Comparison of ENCODE assay signal across 8 mouse cellular contexts in the genomic region with DNA sequence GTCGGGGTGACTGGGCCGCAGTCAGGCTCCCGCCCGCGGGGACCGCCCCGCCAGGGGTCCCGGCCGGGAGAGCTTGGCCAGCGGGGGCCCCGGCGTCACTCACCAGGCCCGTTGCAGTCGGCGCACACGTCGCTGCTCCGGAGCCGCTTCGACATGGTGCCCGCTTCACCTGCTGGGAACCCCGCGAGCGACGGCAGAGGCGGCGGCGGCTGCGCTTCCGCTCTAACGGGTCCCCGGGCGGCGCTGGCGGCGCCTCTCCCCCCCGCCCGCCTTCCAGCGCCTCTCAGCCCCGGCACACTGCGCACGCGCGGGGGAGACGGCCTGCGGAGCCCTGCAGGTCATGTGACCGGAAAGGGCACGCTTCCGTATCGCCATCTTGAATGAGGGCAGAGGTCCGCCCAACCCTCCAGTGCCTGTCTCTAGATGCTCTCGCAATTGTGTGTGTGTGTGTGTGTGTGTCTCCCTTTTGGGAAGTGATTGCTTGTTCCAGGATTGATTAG. TPM values are rescaled to one million over a fixed set of nuclear protein-coding genes. Genes with fewer than 3 reads are reported as not detected.
DNase-seq lines count a peak whose midpoint lies in the region; ATAC-seq and TF ChIP-seq lines count a peak whose summit lies in the region.

No protein-coding gene starts in this region.

- H3K36me3 ChIP-seq in MEL (ENCODE audit: control insufficient read depth in 1 of 2, insufficient read depth in 2 of 2, low read length in 2 of 2), result peaks cover 3 to 17% of the 10 kb centered on the region in 2 experiments
- no peaks in the 10 kb centered on the region for H3K36me3 ChIP-seq in forebrain, postnatal 0 days (ENCODE audit: insufficient read depth)
- no peaks in the 10 kb centered on the region for H3K36me3 ChIP-seq in lung, embryonic 15.5 days

- peak overlapping the region; percentile 94 for H3K4me2 ChIP-seq in forebrain, postnatal 0 days (ENCODE audit: low read depth)
- peak overlapping the region; percentile 79 for H3K4me2 ChIP-seq in lung, embryonic 15.5 days

- no peak for TF ChIP-seq CTCF in MEL (IDR thresholded peaks at IDR 0.05 in 2 of 3, conservative IDR thresholded peaks at IDR 0.05 in 1 of 3; ENCODE audit: control insufficient read depth in 1 of 3, insufficient read depth in 1 of 3, low read depth in 2 of 3, low read length in 3 of 3, poor library complexity in 1 of 3, severe bottlenecking in 1 of 3)
- no peak for TF ChIP-seq CTCF in cerebellum, adult 2 months (IDR thresholded peaks at IDR 0.05; ENCODE audit: borderline replicate concordance, insufficient read depth, low read depth, low read length)
- TF ChIP-seq CTCF in forebrain, postnatal 0 days (IDR thresholded peaks at IDR 0.05; ENCODE audit: low read depth), result peak; percentile 3; the same call in 1 of the 2 replicates

- no peak for TF ChIP-seq RAD21 in MEL (IDR thresholded peaks at IDR 0.05; ENCODE audit: low read depth, low read length)

- peak overlapping the region; percentile 83 to 91 for H3K4me3 ChIP-seq in MEL (ENCODE audit: control insufficient read depth in 1 of 2, insufficient read depth in 1 of 2, low read depth in 2 of 2, low read length in 2 of 2)
- peak overlapping the region; percentile 97 for H3K4me3 ChIP-seq in cerebellum, adult 2 months (replicated peaks; ENCODE audit: insufficient read depth, low read depth, low read length)
- H3K4me3 ChIP-seq in forebrain, postnatal 0 days (ENCODE audit: low read depth, low read length), result peak overlapping the region; percentile 100
- peak overlapping the region; percentile 98 for H3K4me3 ChIP-seq in lung, embryonic 15.5 days

- no peaks in the 10 kb centered on the region for H3K27me3 ChIP-seq in MEL (ENCODE audit: control insufficient read depth in 1 of 2, insufficient read depth in 2 of 2, low read length in 2 of 2)
- no peaks in the 10 kb centered on the region for H3K27me3 ChIP-seq in cerebellum, adult 2 months (ENCODE audit: control insufficient read depth, insufficient read depth, low read length)
- H3K27me3 ChIP-seq in forebrain, postnatal 0 days (ENCODE audit: insufficient read depth, low read length), result no peaks in the 10 kb centered on the region
- no peaks in the 10 kb centered on the region for H3K27me3 ChIP-seq in lung, embryonic 15.5 days

- H3K27ac ChIP-seq in MEL (ENCODE audit: control insufficient read depth, low read depth, low read length), result peak overlapping the region; percentile 80
- H3K27ac ChIP-seq in cerebellum, adult 2 months (ENCODE audit: insufficient read depth, low read length), result peak overlapping the region; percentile 77
- peak overlapping the region; percentile 97 for H3K27ac ChIP-seq in forebrain, postnatal 0 days (ENCODE audit: low read depth, low read length)
- H3K27ac ChIP-seq in lung, embryonic 15.5 days, result peak overlapping the region; percentile 93

- peak in 1 of 2 experiments; percentile 28; a peak in 1 of 4 replicates for TF ChIP-seq EP300 in MEL (IDR thresholded peaks at IDR 0.05; ENCODE audit: low read depth in 1 of 2, low read length in 2 of 2)

- peak; percentile 85 for ATAC-seq in forebrain, postnatal 0 days
- peak; percentile 86 for ATAC-seq in lung, embryonic 15.5 days (ENCODE audit: borderline replicate concordance, extremely low read depth, low FRiP score, low TSS enrichment)

- H3K9ac ChIP-seq in MEL (ENCODE audit: control insufficient read depth, low read depth, low read length, poor library complexity, severe bottlenecking), result peak overlapping the region; percentile 94
- H3K9ac ChIP-seq in forebrain, postnatal 0 days, result peak overlapping the region; percentile 91
- H3K9ac ChIP-seq in lung, embryonic 15.5 days, result peak overlapping the region; percentile 91

- peaks cover 88% of the 10 kb centered on the region for H3K79me2 ChIP-seq in MEL (ENCODE audit: control insufficient read depth, insufficient read depth, low read length, poor library complexity)

- peak; percentile 98 for DNase-seq in MEL (ENCODE audit: low read depth, low spot score)
- DNase-seq in cerebellum, adult 2 months, result peak; percentile 96 to 97
- DNase-seq in forebrain, postnatal 0 days, result peak; percentile 98
- DNase-seq in heart, postnatal 4 days, result peak; percentile 98
- DNase-seq in layer of hippocampus, adult 8-10 months (ENCODE audit: low spot score in 2 of 2), result peak; percentile 93 to 96
- peak; percentile 95 for DNase-seq in ovary, adult 18-20 months (ENCODE audit: low spot score)
- peak; percentile 99 for DNase-seq in thymus, postnatal 0 days (ENCODE audit: low spot score)

- TF ChIP-seq POLR2A in MEL (IDR thresholded peaks at IDR 0.05; ENCODE audit: control insufficient read depth in 1 of 2, insufficient read depth in 1 of 2, low read depth in 1 of 2, low read length in 2 of 2, poor library complexity in 1 of 2), result peak; percentile 29 to 57; a peak in 1 of 4 replicates
- peak; percentile 60 for TF ChIP-seq POLR2A in cerebellum, adult 2 months (IDR thresholded peaks at IDR 0.05; ENCODE audit: borderline replicate concordance, insufficient read depth, low read length)

- H3K4me1 ChIP-seq in MEL (ENCODE audit: control insufficient read depth in 1 of 2, insufficient read depth in 2 of 2, low read length in 2 of 2), result peaks cover 0 to 22% of the 10 kb centered on the region in 2 experiments; a peak in 3 of 4 replicates
- peaks cover 12% of the 10 kb centered on the region for H3K4me1 ChIP-seq in cerebellum, adult 2 months (ENCODE audit: control insufficient read depth, insufficient read depth, low read length)
- peaks cover 23% of the 10 kb centered on the region; the same call in 1 of the 2 replicates for H3K4me1 ChIP-seq in forebrain, postnatal 0 days (ENCODE audit: insufficient read depth)
- peaks cover 35% of the 10 kb centered on the region for H3K4me1 ChIP-seq in lung, embryonic 15.5 days

- under 1% methylated on average over 50 of the region's 52 CpGs for WGBS in cerebellum, adult 2 months
- WGBS in forebrain, postnatal 0 days, result 3% methylated on average over 34 of the region's 52 CpGs
- 0% methylated on average over 45 of the region's 52 CpGs for WGBS in lung, embryonic 15.5 days

- H3K9me3 ChIP-seq in MEL (replicated peaks; ENCODE audit: insufficient read depth, low read length), result no peaks in the 10 kb centered on the region
- no peaks in the 10 kb centered on the region for H3K9me3 ChIP-seq in forebrain, postnatal 0 days (ENCODE audit: low read length)
- H3K9me3 ChIP-seq in lung, embryonic 15.5 days, result no peaks in the 10 kb centered on the region

TF ChIP-seq in MEL, 35 proteins besides CTCF, POLR2A, EP300 and RAD21 (continues in another document):
- TF ChIP-seq POLR2AphosphoS2 (IDR thresholded peaks at IDR 0.05; ENCODE audit: low read length) (peak; percentile 64; the same call in 1 of the 2 replicates), SMC3 (IDR thresholded peaks at IDR 0.05; ENCODE audit: low read depth, low read length) (no peak), BHLHE40 (IDR thresholded peaks at IDR 0.05; ENCODE audit: borderline replicate concordance, low read depth, low read length) (peak; percentile 48; the same call in 1 of the 2 replicates), USF2 (IDR thresholded peaks at IDR 0.05; ENCODE audit: borderline replicate concordance in 1 of 2, insufficient read depth in 1 of 2, low read depth in 1 of 2, low read length in 2 of 2) (peak; percentile 82 to 91), NELFE (IDR thresholded peaks at IDR 0.05; ENCODE audit: low read depth, low read length) (peak; percentile 65), CHD1 (IDR thresholded peaks at IDR 0.05; ENCODE audit: low read depth, low read length) (no peak), RCOR1 (IDR thresholded peaks at IDR 0.05; ENCODE audit: low read depth, low read length) (peak; percentile 64; the same call in 1 of the 2 replicates), TCF12 (IDR thresholded peaks at IDR 0.05; ENCODE audit: low read depth, low read length) (peak; percentile 55), NRF1 (IDR thresholded peaks at IDR 0.05; ENCODE audit: insufficient read depth, low read depth, low read length, poor library complexity, severe bottlenecking) (peak; percentile 96)

RNA-seq across cellular contexts. Expression of a gene that starts 1.2 kb away (rescaled TPM):
- 140 and 180 TPM in 2 replicates for total RNA-seq in MEL (2012; rRNA removed)
- 100 to 1,000 TPM; 110 to 184 TPM for polyA plus RNA-seq in MEL (2012; ENCODE audit: insufficient read depth in 1 of 2, insufficient read length in 2 of 2, low read depth in 1 of 2, low replicate concordance in 2 of 2, missing spikeins in 1 of 2)
- 61.6 and 62.1 TPM in 2 replicates for polyA plus RNA-seq in cerebellum, adult 2 months (2012; rRNA removed)
- 34.3 and 44.8 TPM in 2 replicates for total RNA-seq in forebrain, postnatal 0 days (2014; rRNA removed)
- polyA plus RNA-seq in forebrain, postnatal 0 days (2015; fragmentation: Nextera tagmentation; extraction: Ambion mirVana), result 20.7 and 20.8 TPM in 2 replicates
- total RNA-seq in heart, postnatal 4 days (2021), result 10 to 100 TPM; 60.6 to 60.8 TPM
- 10 to 100 TPM; 39.6 to 51.4 (median 47.0) TPM for total RNA-seq in layer of hippocampus, adult 8-10 months (2022)
- 77.4 and 79.3 TPM in 2 replicates for polyA plus RNA-seq in lung, embryonic 15.5 days (2015; fragmentation: Nextera tagmentation; extraction: Ambion mirVana)
- polyA plus RNA-seq in thymus, postnatal 0 days (2015; fragmentation: Nextera tagmentation; extraction: Ambion mirVana), result 80.3 and 86.3 TPM in 2 replicates

RNA-seq across cellular contexts. Expression of a gene that starts 2.1 kb away (rescaled TPM):
- total RNA-seq in MEL (2012; rRNA removed), result 24.0 and 29.1 TPM in 2 replicates
- 10 to 100 TPM; 64.9 to 71.7 TPM for polyA plus RNA-seq in MEL (2012; ENCODE audit: insufficient read depth in 1 of 2, insufficient read length in 2 of 2, low read depth in 1 of 2, low replicate concordance in 2 of 2, missing spikeins in 1 of 2)
- 96.5 and 107 TPM in 2 replicates for polyA plus RNA-seq in cerebellum, adult 2 months (2012; rRNA removed)
- 42.2 and 57.6 TPM in 2 replicates for total RNA-seq in forebrain, postnatal 0 days (2014; rRNA removed)
- polyA plus RNA-seq in forebrain, postnatal 0 days (2015; fragmentation: Nextera tagmentation; extraction: Ambion mirVana), result 21.9 and 31.1 TPM in 2 replicates
- total RNA-seq in heart, postnatal 4 days (2021), result 10 to 100 TPM; 38.8 to 49.5 TPM
- total RNA-seq in layer of hippocampus, adult 8-10 months (2022), result 10 to 100 TPM; 51.1 to 61.4 (median 55.3) TPM
- 48.7 and 49.3 TPM in 2 replicates for polyA plus RNA-seq in lung, embryonic 15.5 days (2015; fragmentation: Nextera tagmentation; extraction: Ambion mirVana)
- 72.3 and 75.1 TPM in 2 replicates for polyA plus RNA-seq in thymus, postnatal 0 days (2015; fragmentation: Nextera tagmentation; extraction: Ambion mirVana)

RNA-seq across cellular contexts. Expression of a gene that starts 50.0 kb away (rescaled TPM):
- 47.7 and 56.0 TPM in 2 replicates for total RNA-seq in MEL (2012; rRNA removed)
- 10 to 100 TPM in 1 of 2 experiments, not detected in 1; 75.2 TPM for polyA plus RNA-seq in MEL (2012; ENCODE audit: insufficient read depth in 1 of 2, insufficient read length in 2 of 2, low read depth in 1 of 2, low replicate concordance in 2 of 2, missing spikeins in 1 of 2)
- 227 and 230 TPM in 2 replicates for polyA plus RNA-seq in cerebellum, adult 2 months (2012; rRNA removed)
- total RNA-seq in forebrain, postnatal 0 days (2014; rRNA removed), result 298 and 325 TPM in 2 replicates
- polyA plus RNA-seq in forebrain, postnatal 0 days (2015; fragmentation: Nextera tagmentation; extraction: Ambion mirVana), result 378 and 431 TPM in 2 replicates
- 10 to 100 TPM; 15.9 to 17.6 TPM for total RNA-seq in heart, postnatal 4 days (2021)
- total RNA-seq in layer of hippocampus, adult 8-10 months (2022), result 100 to 1,000 TPM; 133 to 155 (median 137) TPM
- 76.5 and 76.8 TPM in 2 replicates for polyA plus RNA-seq in lung, embryonic 15.5 days (2015; fragmentation: Nextera tagmentation; extraction: Ambion mirVana)
- 119 and 139 TPM in 2 replicates for polyA plus RNA-seq in thymus, postnatal 0 days (2015; fragmentation: Nextera tagmentation; extraction: Ambion mirVana)

Comparison
In these comparisons a context has a peak if more than half of its experiments do, and no peak if none do; other contexts are left out.
1. Peak in every context shown above with its lines: DNase-seq, ATAC-seq, H3K4me3 ChIP-seq and H3K27ac ChIP-seq.